Mouse (Mus musculus) myocyte (in vitro differentiated cells): ENCODE data around the gene Tesc.

ENCODE experiments used
- CEBPB ChIP-seq: IDR thresholded peaks from 2 replicates; pipeline ENCODE4 v1.6.1; 2011; ENCODE audit warnings: mild to moderate bottlenecking, moderate library complexity; ENCODE audit not compliant: poor library complexity, insufficient read depth, severe bottlenecking
- MYOD1 ChIP-seq, 3 experiments: IDR thresholded peaks; one replicate each; pipeline ENCODE4 v1.6.1; 2011; ENCODE audit warnings: control low read depth in 2 of 3, low read depth in 2 of 3, mild to moderate bottlenecking in 2 of 3, moderate library complexity in 1 of 3; ENCODE audit not compliant: insufficient read length in 2 of 3, control insufficient read depth in 1 of 3
- MYOG ChIP-seq, 3 experiments: IDR thresholded peaks; one replicate each; pipeline ENCODE4 v1.6.1; 2011; ENCODE audit warnings: control low read depth in 2 of 3, low read depth in 2 of 3, mild to moderate bottlenecking in 2 of 3; ENCODE audit not compliant: insufficient read length in 2 of 3, control insufficient read depth in 1 of 3, insufficient read depth in 1 of 3
- POLR2A ChIP-seq: IDR thresholded peaks from one replicate; pipeline ENCODE4 v1.6.1; 2011; ENCODE audit warnings: low read depth, mild to moderate bottlenecking, control low read depth, moderate library complexity; ENCODE audit not compliant: insufficient read length
- REST ChIP-seq: IDR thresholded peaks from one replicate; pipeline ENCODE4 v1.6.1; 2011; ENCODE audit warnings: mild to moderate bottlenecking, control low read depth, moderate library complexity; ENCODE audit not compliant: insufficient read depth, insufficient read length
- USF1 ChIP-seq: IDR thresholded peaks from one replicate; pipeline ENCODE4 v1.6.1; 2011; ENCODE audit warnings: low read depth, mild to moderate bottlenecking, control low read depth, moderate library complexity

- TF ChIP-seq POLR2A (no peak), MYOD1 (IDR thresholded peaks at IDR 0.05; ENCODE audit: control insufficient read depth in 1 of 3, insufficient read length in 2 of 3, low read depth in 2 of 3) (no peak), USF1 (no peak), CEBPB (no peak), REST (no peak), MYOG (IDR thresholded peaks at IDR 0.05; ENCODE audit: control insufficient read depth in 1 of 3, insufficient read depth in 1 of 3, insufficient read length in 2 of 3, low read depth in 2 of 3) (no peak)
Observed at GRCm38 (mm10) chr5:118028191-118029034, 870 bp downstream of the Tesc start.
